Mouse (Mus musculus) liver, embryonic 11.5 days (tissue): Measurements from ENCODE around the gene Tmem209. TPM values are rescaled to one million over a fixed set of nuclear protein-coding genes. Genes with fewer than 3 reads are reported as not detected.

ENCODE experiments used
- ATAC-seq: fragments of 200-750 bp; cut with Nextera tagmentation; replicated peaks from 2 replicates; pipeline ENCODE4 v1.8.0; 2017; ENCODE audit warnings: moderate number of reproducible peaks, mild to moderate bottlenecking, moderate TSS enrichment, moderate library complexity; ENCODE audit not compliant: low FRiP score
- DNase-seq: peaks from one replicate; pipeline ENCODE4 v3.0.0-alpha.2; 2017; ENCODE audit warnings: low spot score
- H3K27ac ChIP-seq: fragments of 300-500 bp; sonication (generic); 2 replicates; pipeline ENCODE4 v1.5.1; 2014; ENCODE audit warnings: mild to moderate bottlenecking, low read depth, low read length, control low read depth
- H3K27me3 ChIP-seq: fragments of 300-500 bp; sonication (generic); replicated peaks from 2 replicates; pipeline ENCODE4 v1.6.1; 2014; ENCODE audit warnings: low read length, mixed read lengths; ENCODE audit not compliant: control insufficient read depth, insufficient read depth
- H3K36me3 ChIP-seq: fragments of 300-500 bp; sonication (generic); 2 replicates; pipeline ENCODE4 v1.6.1; 2014; ENCODE audit warnings: mild to moderate bottlenecking, low read length, moderate library complexity, mixed read lengths; ENCODE audit not compliant: control insufficient read depth, insufficient read depth
- H3K4me1 ChIP-seq: fragments of 300-500 bp; sonication (generic); replicated peaks from 2 replicates; pipeline ENCODE4 v1.6.1; 2014; ENCODE audit warnings: low read length, mixed read lengths; ENCODE audit not compliant: control insufficient read depth, insufficient read depth
- H3K4me2 ChIP-seq: fragments of 300-500 bp; sonication (generic); 2 replicates; pipeline ENCODE4 v1.6.1; 2014; ENCODE audit warnings: mild to moderate bottlenecking, control low read depth, moderate library complexity
- H3K4me3 ChIP-seq: fragments of 300-500 bp; sonication (generic); 2 replicates; pipeline ENCODE4 v1.5.1; 2014; ENCODE audit warnings: low read depth, low read length, control low read depth
- H3K9ac ChIP-seq: fragments of 300-500 bp; sonication (generic); 2 replicates; pipeline ENCODE4 v1.6.1; 2014; ENCODE audit warnings: low read depth, low read length, control low read depth
- H3K9me3 ChIP-seq: fragments of 300-500 bp; sonication (generic); 2 replicates; pipeline ENCODE4 v1.6.1; 2016; ENCODE audit warnings: low read length, inconsistent platforms, mixed read lengths; ENCODE audit not compliant: control insufficient read depth
- WGBS: fragments of 180-500 bp; shearing (Covaris S2); extraction: QIAGEN DNeasy Blood & Tissue Kit; methylation state at CpG from one replicate; pipeline ENCODE4 v1.1.7; 2014; 5-methylcytosine and 5-hydroxymethylcytosine counted together
- polyA plus RNA-seq: library from polyadenylated mRNA; unstranded; fragments of >200 nt; fragmentation: Nextera tagmentation; extraction: Ambion mirVana; gene quantifications from 2 replicates; pipeline ENCODE4 v1.2.1, GENCODE M21; 2014

Tmem209 gene
- polyA plus RNA-seq, 1 experiment from 2014 or later: 44.2 TPM

- H3K27me3 ChIP-seq: peaks cover 44% of the 10 kb centered on the region
- H3K9me3 ChIP-seq: no peaks in the 10 kb centered on the region
- ATAC-seq (no peak), DNase-seq (no peak)
- no peak overlapping the region for H3K4me3 ChIP-seq
- H3K4me1 ChIP-seq: peaks cover 12% of the 10 kb centered on the region
- H3K9ac ChIP-seq: no peak overlapping the region
- no peak overlapping the region for H3K27ac ChIP-seq
- H3K4me2 ChIP-seq: no peak overlapping the region
- no peaks in the 10 kb centered on the region for H3K36me3 ChIP-seq
- 59% methylated on average over 7 of the region's 7 CpGs for WGBS
Measured at GRCm38 (mm10) chr6:30550496-30551192, 41.1 kb upstream of the Tmem209 start.

- Histone ChIP-seq H3K9ac (no peak overlapping the region; the same call in 1 of the 2 replicates), H3K4me3 (no peak overlapping the region), H3K27ac (peak overlapping the region; percentile 63), H3K27me3 (peaks cover 51% of the 10 kb centered on the region), H3K9me3 (no peaks in the 10 kb centered on the region), H3K36me3 (no peaks in the 10 kb centered on the region), H3K4me2 (peak overlapping the region; percentile 39), H3K4me1 (peaks cover 12% of the 10 kb centered on the region)
- DNase-seq: no peak
- WGBS: 9% methylated on average over 15 of the region's 15 CpGs
- no peak for ATAC-seq
Measured at GRCm38 (mm10) chr6:30549231-30549761, 39.7 kb upstream of the Tmem209 start.

GRCm38 (mm10) chr6:30547656-30548306 lies 38.2 kb upstream of the Tmem209 start:
- H3K27me3 ChIP-seq: peaks cover 50% of the 10 kb centered on the region

GRCm38 (mm10) chr6:30547274-30547645 lies 37.7 kb upstream of the Tmem209 start:
- peak overlapping the region; percentile 30 for H3K4me3 ChIP-seq
- 1% methylated on average over 17 of the region's 17 CpGs for WGBS
- peak overlapping the region; percentile 60 for H3K27ac ChIP-seq
- ATAC-seq (no peak), DNase-seq (peak; percentile 49)
- peak overlapping the region; percentile 61 for H3K4me2 ChIP-seq
- no peaks in the 10 kb centered on the region for H3K9me3 ChIP-seq
- H3K9ac ChIP-seq: no peak overlapping the region
- peaks cover 18% of the 10 kb centered on the region for H3K4me1 ChIP-seq
- H3K27me3 ChIP-seq: peaks cover 49% of the 10 kb centered on the region
- H3K36me3 ChIP-seq: no peaks in the 10 kb centered on the region

More at GRCm38 (mm10) chr6:30547656-30548306, 38.2 kb upstream of the Tmem209 start:
- WGBS: 31% methylated on average over 9 of the region's 9 CpGs
- peak overlapping the region; percentile 30; the same call in 1 of the 2 replicates for H3K4me3 ChIP-seq
- DNase-seq (no peak), ATAC-seq (no peak)
- H3K9ac ChIP-seq: no peak overlapping the region
- no peaks in the 10 kb centered on the region for H3K36me3 ChIP-seq
- H3K4me1 ChIP-seq: peaks cover 16% of the 10 kb centered on the region
- H3K27ac ChIP-seq: no peak overlapping the region
- no peaks in the 10 kb centered on the region for H3K9me3 ChIP-seq
- H3K4me2 ChIP-seq: peak overlapping the region; percentile 61

GRCm38 (mm10) chr6:30546571-30547273 lies 37.1 kb upstream of the Tmem209 start:
- Histone ChIP-seq H3K9me3 (no peaks in the 10 kb centered on the region), H3K9ac (no peak overlapping the region), H3K27me3 (peaks cover 46% of the 10 kb centered on the region), H3K27ac (peak overlapping the region; percentile 60), H3K36me3 (no peaks in the 10 kb centered on the region), H3K4me1 (peaks cover 18% of the 10 kb centered on the region), H3K4me2 (peak overlapping the region; percentile 61), H3K4me3 (peak overlapping the region; percentile 30; the same call in 1 of the 2 replicates)
- peak; percentile 49 for DNase-seq
- no peak; the same call in 1 of the 2 replicates for ATAC-seq
- WGBS: 14% methylated on average over 17 of the region's 17 CpGs

- Histone ChIP-seq H3K9me3 (no peaks in the 10 kb centered on the region), H3K27ac (peak overlapping the region; percentile 32; the same call in 1 of the 2 replicates), H3K4me2 (no peak overlapping the region), H3K4me3 (no peak overlapping the region), H3K27me3 (peaks cover 36% of the 10 kb centered on the region), H3K9ac (no peak overlapping the region), H3K36me3 (no peaks in the 10 kb centered on the region), H3K4me1 (peaks cover 25% of the 10 kb centered on the region)
- 75% methylated on average over 7 of the region's 7 CpGs for WGBS
- DNase-seq (no peak), ATAC-seq (no peak)
Measured at GRCm38 (mm10) chr6:30545689-30546088, 36.1 kb upstream of the Tmem209 start.

- Histone ChIP-seq H3K36me3 (no peaks in the 10 kb centered on the region), H3K9me3 (no peaks in the 10 kb centered on the region), H3K27ac (no peak overlapping the region), H3K4me2 (no peak overlapping the region), H3K4me1 (peaks cover 20% of the 10 kb centered on the region), H3K9ac (no peak overlapping the region), H3K4me3 (no peak overlapping the region), H3K27me3 (peaks cover 21% of the 10 kb centered on the region)
- ATAC-seq: no peak
- 26% methylated on average over 8 of the region's 8 CpGs for WGBS
- no peak for DNase-seq
Measured at GRCm38 (mm10) chr6:30543851-30544250, 34.3 kb upstream of the Tmem209 start.

- Histone ChIP-seq H3K27me3 (peaks cover 17% of the 10 kb centered on the region), H3K4me2 (no peak overlapping the region), H3K4me1 (peaks cover 17% of the 10 kb centered on the region), H3K4me3 (no peak overlapping the region), H3K36me3 (no peaks in the 10 kb centered on the region), H3K9me3 (no peaks in the 10 kb centered on the region), H3K9ac (no peak overlapping the region), H3K27ac (no peak overlapping the region)
- DNase-seq: no peak
- no peak for ATAC-seq
- WGBS: 31% methylated on average over 12 of the region's 12 CpGs
Measured at GRCm38 (mm10) chr6:30543077-30543476, 33.5 kb upstream of the Tmem209 start.
